Mouse (Mus musculus): ENCODE results near the gene Apoc4. TPM values are rescaled to one million over a fixed set of nuclear protein-coding genes. Genes with fewer than 3 reads are reported as not detected.
"Not testable (repeated sequence)": the region's sequence is repeated elsewhere in the genome, so short reads cannot be mapped to it uniquely, and the experiment has no call there.

Gene Apoc4
- polyA plus RNA-seq, 1 experiment from 2014 or later, result 0.29 TPM

GRCm38 (mm10) chr7:19699827-19700148 is 18.5 kb upstream of the Apoc4 start:
- no peak for DNase-seq (ENCODE audit: low spot score)

DNA sequence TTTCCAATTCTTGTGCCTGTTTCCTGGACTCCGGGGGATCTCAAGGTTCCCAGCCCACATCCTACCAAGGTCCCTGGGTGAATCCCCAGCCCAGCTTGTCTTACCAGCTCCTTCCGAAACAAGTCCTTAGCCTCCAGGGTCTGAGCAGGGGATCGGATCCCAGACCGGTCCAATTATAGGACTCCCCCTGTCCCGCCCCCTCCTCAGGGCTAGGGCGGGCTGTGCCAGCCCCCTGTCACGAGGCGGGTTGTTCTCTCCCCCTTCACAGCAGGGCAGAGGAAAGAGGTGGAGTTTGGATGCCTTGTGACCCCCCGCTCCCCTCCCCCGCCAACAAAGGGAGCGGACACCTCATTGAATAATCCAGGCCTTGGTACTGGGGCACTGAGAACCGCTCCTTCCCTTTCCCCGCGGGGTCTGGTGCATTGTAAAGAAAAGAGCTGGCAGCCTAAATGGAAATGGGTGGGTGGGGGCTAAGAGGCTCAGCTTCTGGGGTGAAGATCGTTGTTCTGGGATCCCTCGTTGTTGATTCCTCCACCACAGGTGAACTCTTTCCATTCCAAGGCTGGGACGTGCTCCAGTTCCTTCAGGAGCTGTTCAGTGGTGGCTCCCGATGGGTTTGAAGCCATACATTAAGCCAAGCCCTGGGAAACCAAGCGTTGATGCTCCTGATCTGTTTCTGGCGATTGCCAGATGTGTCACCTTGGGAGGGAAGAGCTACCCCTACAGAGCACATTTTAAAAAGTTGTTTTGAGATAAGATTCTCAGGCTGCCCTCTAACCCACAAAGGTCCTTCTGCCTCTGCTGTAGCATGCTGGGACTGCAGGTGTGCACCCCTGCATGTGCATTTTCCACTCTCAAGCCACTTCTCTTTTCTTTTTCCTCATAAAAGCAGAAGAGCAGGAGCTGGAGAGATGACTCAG is 17.9 kb upstream of the Apoc4 start, which contains the start of gene Apoe:
Apoe (minus strand) TSS at position 282 of the 920 bp plus-strand sequence.
- peak; percentile 69 for DNase-seq (ENCODE audit: low spot score)

DNA sequence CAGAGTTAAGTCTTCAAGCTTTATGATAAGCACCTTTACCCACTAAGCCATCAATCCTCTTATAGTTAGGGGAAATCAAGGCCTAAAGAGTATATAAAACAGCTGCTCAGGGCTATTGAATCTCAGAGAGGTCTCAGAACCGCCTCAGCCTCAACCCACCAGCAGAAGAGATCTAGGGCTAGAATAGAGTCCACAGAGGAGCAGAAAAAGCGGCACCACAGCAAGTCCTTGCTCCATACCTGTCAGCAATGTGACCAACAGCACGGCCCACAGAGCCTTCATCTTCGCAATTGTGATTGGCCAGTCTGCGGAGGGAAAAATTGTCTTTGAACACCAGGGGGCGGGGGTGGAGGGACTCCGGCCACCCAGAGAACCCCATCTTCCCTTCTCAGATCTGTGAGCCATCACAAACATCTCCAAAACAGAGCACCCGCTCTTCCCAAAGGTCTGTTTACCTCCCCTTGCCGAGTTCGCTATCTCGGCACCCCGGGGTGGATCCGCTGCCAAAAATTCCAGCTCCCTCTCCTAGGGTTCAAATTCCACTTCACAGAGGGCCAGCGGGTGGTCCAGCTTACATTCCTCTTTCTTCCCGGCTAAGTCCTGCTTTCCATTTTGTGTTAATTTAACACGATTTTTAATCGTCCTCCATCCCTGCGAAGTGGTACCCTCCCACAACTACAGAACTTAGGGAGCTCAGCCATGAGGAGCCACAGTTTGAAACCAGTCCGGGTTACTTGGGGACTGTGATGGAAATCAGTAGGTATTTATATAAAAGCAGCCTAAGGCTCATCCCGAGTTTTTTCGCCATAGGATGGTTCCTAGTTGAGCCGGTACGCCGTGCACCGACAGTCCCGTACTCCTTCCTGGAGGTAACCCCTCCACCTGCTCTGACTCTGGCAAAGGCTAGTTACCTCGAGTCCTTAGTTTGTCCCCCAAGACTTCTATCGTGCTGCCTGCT is 16.9 kb upstream of the Apoc4 start:
- DNase-seq (ENCODE audit: low spot score), result no peak

DNA sequence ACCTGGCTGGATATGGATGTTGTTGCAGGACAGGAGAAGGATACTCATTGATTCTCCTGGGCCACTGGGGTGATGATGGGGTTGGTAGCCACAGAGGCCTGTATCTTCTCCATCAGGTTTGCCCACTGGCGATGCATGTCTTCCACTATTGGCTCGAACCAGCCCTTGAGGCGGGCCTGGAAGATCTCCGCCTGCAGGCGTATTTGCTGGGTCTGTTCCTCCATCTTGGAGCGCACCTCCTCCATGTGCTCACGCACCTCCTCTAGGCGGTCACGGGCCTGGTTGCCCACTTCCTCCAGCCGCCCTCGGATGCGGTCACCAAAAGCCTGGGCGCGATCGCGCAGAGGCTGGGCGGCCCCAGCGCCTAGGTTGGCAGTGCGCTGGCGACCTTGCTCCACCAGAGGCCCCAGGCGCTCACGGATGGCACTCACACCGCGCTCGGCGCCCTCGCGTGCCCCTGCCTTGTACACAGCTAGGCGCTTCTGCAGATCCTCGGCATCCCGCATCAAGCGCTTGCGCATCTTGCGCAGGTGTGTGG is 15.1 kb upstream of the Apoc4 start:
- no peak for DNase-seq (ENCODE audit: low spot score)

DNA sequence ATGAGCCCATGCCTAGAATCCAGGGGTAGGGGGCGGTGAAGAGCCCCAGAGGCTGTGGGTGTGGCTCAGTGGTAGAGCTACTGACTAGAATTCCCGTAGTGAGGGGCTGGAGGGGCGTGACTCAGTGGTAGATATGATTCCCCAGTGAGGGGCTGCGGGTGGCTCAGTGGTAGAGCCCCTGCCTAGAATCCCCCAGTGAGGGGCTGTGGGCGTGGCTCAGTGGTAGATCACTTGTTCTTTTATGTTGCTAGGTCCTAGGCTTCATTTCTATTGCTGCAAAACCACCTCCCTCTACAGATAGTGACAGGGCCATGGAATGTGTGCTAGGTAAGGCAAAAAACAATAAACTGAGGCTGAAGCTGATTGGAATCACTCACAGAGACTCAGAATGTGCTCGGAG is 14.6 kb upstream of the Apoc4 start:
- DNase-seq (ENCODE audit: low spot score), result no peak

- no peak for DNase-seq (ENCODE audit: low spot score)
These were observed 13.9 kb upstream of the Apoc4 start for GRCm38 (mm10) chr7:19695213-19695594.

DNA sequence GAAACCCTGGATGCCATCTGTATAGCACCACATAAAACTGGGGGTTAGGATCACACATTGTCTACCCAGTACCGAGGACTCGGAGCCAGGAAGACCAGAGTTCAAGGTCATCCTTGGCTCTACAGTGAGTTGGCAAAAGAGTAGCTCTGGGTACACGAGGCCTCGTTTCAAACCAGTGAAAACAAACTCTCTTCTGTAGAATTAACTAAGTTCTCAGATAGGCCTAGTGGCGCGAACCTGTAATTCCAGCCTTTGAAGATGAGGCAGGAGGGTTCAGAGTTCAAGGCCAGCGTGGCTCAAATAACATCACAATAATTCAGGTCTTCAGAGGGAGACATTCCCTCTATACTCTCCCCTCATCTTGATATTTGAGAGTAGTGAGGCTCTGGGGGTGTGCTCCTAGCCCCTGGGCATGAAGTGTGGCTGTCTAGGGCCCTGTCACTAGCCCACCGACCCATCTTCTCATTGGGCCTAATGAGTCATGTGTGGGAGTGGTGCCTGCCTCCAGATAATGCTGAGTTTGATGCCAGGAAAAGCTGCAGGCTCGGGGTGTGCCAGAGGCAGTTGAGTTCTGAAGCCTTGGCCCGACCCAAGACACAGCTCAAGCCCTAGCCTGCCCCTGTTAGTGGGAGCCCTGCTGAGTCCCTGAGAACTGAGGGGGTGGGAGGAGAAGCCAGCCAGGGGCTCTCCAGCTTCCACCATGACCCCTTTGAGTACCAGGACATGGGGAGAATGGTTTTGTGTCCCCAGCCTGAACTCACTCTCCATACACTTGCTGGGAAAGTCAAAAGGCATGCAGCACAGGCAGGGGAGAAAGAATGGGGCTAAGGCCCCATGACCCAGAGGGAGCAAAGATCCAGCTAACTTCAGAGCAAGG is 13.3 kb upstream of the Apoc4 start:
- no peak for DNase-seq (ENCODE audit: low spot score)

- no peak for DNase-seq (ENCODE audit: low spot score)
These were observed 12.1 kb upstream of the Apoc4 start for GRCm38 (mm10) chr7:19693421-19693820.

DNA sequence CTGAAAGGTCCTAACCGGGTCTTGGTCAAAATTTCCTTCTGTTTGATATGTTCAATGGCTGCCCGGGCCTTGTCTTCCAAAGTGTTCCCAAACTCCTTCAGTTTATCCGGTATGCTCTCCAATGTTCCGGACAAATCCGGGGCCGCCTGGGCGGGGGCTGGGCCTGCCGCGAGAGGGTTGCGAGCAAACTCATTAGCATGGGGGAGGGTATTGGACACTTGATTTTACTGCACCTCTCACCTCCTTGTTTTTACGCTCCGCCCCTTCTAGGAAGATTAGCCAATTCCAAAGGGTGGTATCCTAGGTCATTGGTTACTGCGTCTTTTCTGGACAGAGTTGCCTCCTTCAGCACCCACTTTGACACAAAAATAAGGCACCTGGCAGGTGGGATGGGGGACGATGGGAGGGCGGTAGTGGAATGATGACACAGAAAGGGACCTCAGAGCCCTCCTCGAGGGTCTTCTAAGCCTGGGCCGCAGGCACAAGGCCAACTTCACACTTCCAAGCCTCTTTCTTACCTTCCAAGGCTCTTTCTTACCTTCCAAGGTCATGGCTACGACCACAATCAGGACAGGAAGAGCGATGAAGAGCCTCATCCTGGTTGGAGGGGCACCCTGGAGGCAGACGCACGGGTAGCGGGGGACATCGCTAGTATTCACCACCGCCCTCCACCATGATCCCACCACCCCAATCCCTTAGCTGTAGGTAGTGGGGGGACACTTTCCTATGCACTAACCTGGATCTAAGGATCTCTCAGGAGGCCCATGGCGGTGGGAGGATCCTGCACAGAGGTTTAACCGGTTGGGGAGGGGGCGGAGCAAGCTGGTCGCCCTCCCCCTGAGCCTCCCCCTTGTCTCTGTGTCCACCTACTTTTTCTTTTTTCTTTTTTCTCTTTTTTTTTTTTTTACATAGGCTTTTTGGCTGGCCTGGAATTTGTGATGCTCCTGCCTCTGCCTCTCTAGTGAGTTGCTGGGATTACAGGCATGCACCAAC is 10.9 kb upstream of the Apoc4 start, which contains the start of gene Apoc1:
Apoc1 (minus strand) TSS at position 788 of the 993 bp plus-strand sequence.
- DNase-seq (ENCODE audit: low spot score), result no peak

GRCm38 (mm10) chr7:19691434-19691833 is 10.2 kb upstream of the Apoc4 start:
- no peak for DNase-seq (ENCODE audit: low spot score)

GRCm38 (mm10) chr7:19690845-19691244 is 9.6 kb upstream of the Apoc4 start:
- no peak for DNase-seq (ENCODE audit: low spot score)

GRCm38 (mm10) chr7:19688611-19689010 is 7.3 kb upstream of the Apoc4 start:
- DNase-seq (ENCODE audit: low spot score), result no peak

DNA sequence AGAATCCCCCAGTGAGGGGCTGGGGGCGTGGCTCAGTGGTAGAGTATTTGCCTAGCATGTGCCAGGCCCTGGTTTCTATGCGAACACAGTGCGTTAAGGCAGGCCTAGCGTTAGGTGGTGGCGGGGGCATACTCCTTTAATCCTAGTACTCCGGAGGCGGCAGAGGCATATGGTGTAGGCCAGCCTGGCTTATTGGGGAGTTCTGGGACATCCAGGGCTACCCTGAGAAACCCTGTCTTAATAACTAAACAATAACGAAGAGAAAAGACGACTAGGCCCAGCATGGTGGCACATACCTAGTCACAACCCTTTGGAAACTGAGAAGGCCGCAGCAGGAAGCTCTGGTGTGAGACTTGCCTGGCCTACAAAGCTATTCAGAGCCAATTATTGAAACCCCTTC is 6.8 kb upstream of the Apoc4 start:
- DNase-seq (ENCODE audit: low spot score), result no peak

DNA sequence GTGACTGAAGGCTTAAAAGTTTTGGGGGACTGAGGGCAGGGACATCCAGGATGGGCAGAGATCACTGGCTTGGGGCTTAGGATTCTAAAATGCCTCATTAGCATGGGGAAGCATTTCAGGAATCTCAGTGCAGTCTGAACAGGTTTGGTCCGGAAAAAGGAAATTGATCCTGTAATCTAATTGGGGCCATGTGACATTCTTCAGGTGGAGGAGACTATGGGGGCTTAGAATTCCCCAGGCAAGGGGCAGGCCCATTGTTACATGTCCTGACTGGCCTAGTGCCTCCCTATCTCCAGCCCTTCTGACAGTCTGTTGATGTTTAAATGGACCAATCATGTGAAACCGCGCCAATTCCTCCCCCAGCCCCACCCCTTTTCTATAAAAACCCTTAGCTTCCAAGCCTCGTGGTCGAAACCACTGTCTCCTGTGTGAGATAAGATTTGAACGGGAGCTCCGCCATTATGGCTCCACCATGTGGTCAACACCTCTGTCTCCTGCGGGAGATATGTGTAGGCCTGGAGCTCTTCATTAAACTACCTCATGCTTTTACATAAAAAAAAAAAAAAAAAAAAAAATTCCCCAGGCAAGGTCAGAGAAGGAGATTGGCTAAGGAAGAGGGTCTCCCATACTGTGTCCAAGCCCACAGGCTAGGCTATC is 5.8 kb upstream of the Apoc4 start:
- not testable (repeated sequence) for DNase-seq (ENCODE audit: low spot score)

DNA sequence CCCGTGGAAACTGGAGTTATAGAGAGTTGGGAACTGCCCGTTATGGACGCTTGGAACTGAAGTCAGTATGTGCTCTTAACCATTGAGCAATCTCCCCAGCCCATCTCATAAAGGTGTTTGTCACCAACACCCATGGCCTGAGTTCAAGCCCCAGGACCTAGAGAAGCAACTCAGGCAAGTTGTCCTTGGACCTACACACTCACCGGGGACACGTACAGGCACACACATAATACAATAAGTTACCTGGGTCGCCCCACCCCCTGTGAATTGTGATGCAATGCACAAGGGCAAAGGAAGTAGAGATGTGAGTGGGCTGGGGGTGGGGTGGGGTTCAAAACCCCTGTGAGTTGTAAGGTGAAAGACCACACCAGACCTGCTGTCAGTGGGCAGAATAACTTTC is 5.2 kb upstream of the Apoc4 start:
- no peak for DNase-seq (ENCODE audit: low spot score)

- no peak for DNase-seq (ENCODE audit: low spot score)
These were observed 4.1 kb upstream of the Apoc4 start for GRCm38 (mm10) chr7:19685374-19685773.

GRCm38 (mm10) chr7:19683771-19684201 is 2.5 kb upstream of the Apoc4 start:
- no peak for DNase-seq (ENCODE audit: low spot score)

- no peak for DNase-seq (ENCODE audit: low spot score)
These were observed 1.7 kb upstream of the Apoc4 start for GRCm38 (mm10) chr7:19682979-19683378.

DNA sequence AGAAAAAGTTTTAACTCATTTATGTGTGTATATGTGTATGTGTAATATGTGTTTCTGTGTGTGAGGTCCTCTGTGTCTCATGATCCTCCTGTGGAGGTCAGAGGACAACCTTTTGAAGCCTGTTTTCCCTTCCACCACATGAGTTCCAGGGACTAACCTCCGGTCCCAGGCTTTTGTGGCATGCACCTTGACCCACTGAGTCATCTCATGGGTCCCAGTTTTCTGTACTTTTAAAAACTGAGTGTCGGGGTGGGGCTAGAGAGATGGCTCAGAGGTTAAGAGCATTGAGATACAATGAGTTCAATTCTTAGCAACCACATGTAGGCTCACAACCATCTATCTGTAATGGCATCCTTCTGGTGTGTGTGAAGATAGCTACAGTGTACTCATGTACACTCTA is 577 bp downstream of the Apoc4 start:
- DNase-seq (ENCODE audit: low spot score), result no peak
